Mouse (Mus musculus): ENCODE data around the gene H2-T3. TPM values are rescaled to one million over a fixed set of nuclear protein-coding genes. Genes with fewer than 3 reads are reported as not detected.
A peak's percentile ranks its signal among the peaks of the same experiment; 100 is the strongest.
"Not testable (repeated sequence)": the region's sequence is repeated elsewhere in the genome, so short reads cannot be mapped to it uniquely, and the experiment has no call there.

The H2-T3 gene
- not detected in 2 replicates for polyA plus RNA-seq (2016; fragmentation: Nextera tagmentation; extraction: Ambion mirVana)

DNA sequence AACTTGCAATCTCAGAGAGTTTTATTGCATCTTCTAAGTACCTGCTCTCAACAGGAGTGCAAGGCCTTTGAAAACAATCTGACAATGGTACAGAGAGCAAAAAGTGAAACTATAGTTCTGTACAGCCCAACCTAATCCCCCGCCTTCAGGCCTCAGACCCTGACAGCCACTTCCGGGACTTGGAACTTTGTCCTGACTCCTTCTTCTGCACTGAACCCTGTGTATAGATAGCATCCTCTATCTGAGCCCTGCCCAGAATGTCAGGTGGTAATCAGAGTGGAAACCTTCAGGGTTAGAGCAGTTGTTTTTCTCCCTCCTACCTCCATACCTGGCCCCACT lies at the start of gene H2-T3:
Gene H2-T3 (minus strand): TSS at position 119 of the 339 bp plus-strand sequence.
- no peaks in the 10 kb centered on the region for H3K9me3 ChIP-seq (replicated peaks)
- no peak within 1 kb of the TSS for H3K4me2 ChIP-seq
- H3K4me3 ChIP-seq: no peak within 1 kb of the TSS
- H3K27me3 ChIP-seq (replicated peaks): peaks cover 87% of the 10 kb centered on the region
- H3K36me3 ChIP-seq: no peaks in the 10 kb centered on the region
- H3K27ac ChIP-seq (ENCODE audit: poor library complexity, severe bottlenecking): no peak within 1 kb of the TSS
- H3K9ac ChIP-seq: no peak within 1 kb of the TSS
- 58% methylated on average over 2 of the region's 2 CpGs for WGBS
- H3K4me1 ChIP-seq (replicated peaks): no peaks in the 10 kb centered on the region
- ATAC-seq (ENCODE audit: insufficient number of reproducible peaks, low FRiP score): no peak

DNA sequence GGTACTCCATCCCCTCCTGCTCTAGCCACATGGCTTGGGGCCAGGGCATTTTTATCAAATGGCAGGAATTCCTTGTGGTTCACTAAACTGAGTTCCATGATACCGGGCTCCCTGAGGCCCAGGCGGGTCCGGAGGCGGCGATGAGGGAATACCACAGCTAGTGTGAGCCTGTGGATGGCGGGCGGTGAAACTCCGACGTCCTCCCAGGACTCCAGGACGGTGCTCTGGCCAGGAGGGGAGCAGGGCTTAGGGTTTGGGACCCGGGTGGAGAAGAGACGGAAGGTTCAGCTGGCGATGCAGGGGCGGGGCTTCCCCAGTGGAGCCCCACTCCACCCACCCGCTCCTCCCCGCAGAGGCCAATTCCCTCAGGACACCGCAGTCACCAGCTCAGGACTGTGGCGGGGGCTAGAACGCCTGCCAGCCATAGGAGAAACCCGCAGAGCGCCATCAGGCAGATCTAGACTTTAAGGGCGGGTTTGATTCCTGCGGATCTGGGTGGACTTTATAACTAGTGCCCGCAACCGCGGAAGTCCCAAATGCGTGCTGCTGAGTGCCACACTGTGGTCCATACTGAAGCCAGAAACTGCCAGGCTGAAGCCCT lies 47.3 kb upstream of the H2-T3 start:
- peak overlapping the region; percentile 46 for H3K4me3 ChIP-seq
- H3K27ac ChIP-seq (ENCODE audit: poor library complexity, severe bottlenecking): no peak overlapping the region
- peak overlapping the region; percentile 76 for H3K4me2 ChIP-seq
- ATAC-seq (ENCODE audit: insufficient number of reproducible peaks, low FRiP score): no peak
- 3% methylated on average over 27 of the region's 27 CpGs for WGBS
- no peaks in the 10 kb centered on the region for H3K36me3 ChIP-seq
- H3K4me1 ChIP-seq (replicated peaks): peaks cover 6% of the 10 kb centered on the region; the same call in 1 of the 2 replicates
- H3K27me3 ChIP-seq (replicated peaks): peaks cover 54% of the 10 kb centered on the region
- peak overlapping the region; percentile 12 for H3K9ac ChIP-seq
- H3K9me3 ChIP-seq (replicated peaks): no peaks in the 10 kb centered on the region

DNA sequence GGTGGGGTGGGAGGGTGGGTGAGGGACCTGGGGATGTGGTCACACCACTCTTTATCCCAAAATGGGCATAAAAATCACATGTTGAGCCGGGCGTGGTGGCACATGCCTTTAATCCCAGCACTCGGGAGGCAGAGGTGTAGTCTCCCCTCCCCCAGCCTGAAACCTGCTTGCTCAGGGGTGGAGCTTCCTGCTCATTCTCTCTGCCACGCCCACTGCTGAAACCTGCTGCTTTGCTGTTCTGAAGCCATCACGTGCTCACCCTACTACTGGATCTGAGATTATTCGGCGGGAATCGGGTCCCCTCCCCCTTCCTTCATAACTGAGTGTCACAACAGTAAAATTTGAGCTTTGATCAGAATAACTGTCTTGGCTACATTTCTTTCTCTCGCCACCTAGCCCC lies 45.2 kb upstream of the H2-T3 start:
- not testable (repeated sequence) for H3K4me1 ChIP-seq (replicated peaks); H3K9ac ChIP-seq; ATAC-seq (ENCODE audit: insufficient number of reproducible peaks, low FRiP score); H3K27ac ChIP-seq (ENCODE audit: poor library complexity, severe bottlenecking); H3K4me2 ChIP-seq; H3K4me3 ChIP-seq; H3K36me3 ChIP-seq; H3K9me3 ChIP-seq (replicated peaks)
- WGBS: 15% methylated on average over 9 of the region's 9 CpGs
- peaks cover 54% of the 10 kb centered on the region for H3K27me3 ChIP-seq (replicated peaks)

DNA sequence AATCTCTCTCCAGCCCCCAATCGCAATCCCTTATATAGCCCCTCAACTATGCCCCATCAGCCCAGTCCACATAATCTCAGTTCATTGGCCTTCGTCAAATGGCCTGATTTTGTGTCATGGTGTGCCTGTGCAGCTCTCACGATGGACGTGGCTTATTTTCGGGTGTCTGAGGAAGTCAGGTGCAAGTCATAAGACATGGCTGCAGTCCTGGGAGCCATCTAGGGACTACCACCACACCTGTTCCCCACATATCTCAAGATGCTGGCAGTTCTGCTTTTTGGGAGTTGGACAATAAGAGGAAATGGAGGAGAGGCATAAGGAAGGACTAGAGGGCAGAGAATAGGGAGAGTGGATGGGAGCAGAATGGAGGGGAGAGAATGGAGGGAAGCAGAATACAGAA lies 43.5 kb upstream of the H2-T3 start:
- Histone ChIP-seq H3K36me3 (no peaks in the 10 kb centered on the region), H3K4me1 (replicated peaks) (peaks cover 8% of the 10 kb centered on the region), H3K4me3 (no peak overlapping the region), H3K27me3 (replicated peaks) (peaks cover 55% of the 10 kb centered on the region), H3K27ac (ENCODE audit: poor library complexity, severe bottlenecking) (no peak overlapping the region), H3K9ac (no peak overlapping the region), H3K4me2 (no peak overlapping the region), H3K9me3 (replicated peaks) (no peaks in the 10 kb centered on the region)
- 73% methylated on average over 5 of the region's 5 CpGs for WGBS
- no peak for ATAC-seq (ENCODE audit: insufficient number of reproducible peaks, low FRiP score)

DNA sequence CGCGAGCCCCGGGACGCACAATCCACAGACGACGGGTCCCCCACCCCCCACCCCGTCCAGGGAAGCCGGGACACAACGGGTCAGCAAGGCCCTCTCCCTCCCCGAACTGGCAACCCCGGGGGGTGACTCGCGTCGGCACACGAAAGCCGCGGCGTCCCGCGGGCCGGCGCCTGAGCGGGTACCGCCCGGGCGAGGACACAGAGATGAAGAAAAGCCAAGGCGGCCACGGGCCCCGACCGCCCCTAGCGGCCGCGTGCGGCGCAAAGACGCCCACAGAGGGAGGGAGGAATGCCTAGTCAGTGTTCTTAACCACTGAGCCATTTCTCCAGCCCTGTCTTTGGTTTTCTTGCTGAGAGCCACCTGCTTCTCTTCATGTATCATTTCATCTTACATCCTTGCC lies 41.2 kb upstream of the H2-T3 start:
- Histone ChIP-seq H3K9me3 (replicated peaks) (no peaks in the 10 kb centered on the region), H3K27ac (ENCODE audit: poor library complexity, severe bottlenecking) (no peak overlapping the region), H3K36me3 (no peaks in the 10 kb centered on the region), H3K4me3 (no peak overlapping the region), H3K9ac (no peak overlapping the region), H3K4me2 (no peak overlapping the region), H3K4me1 (replicated peaks) (peaks cover 3% of the 10 kb centered on the region; the same call in 1 of the 2 replicates), H3K27me3 (replicated peaks) (peaks cover 52% of the 10 kb centered on the region)
- 8% methylated on average over 36 of the region's 36 CpGs for WGBS
- ATAC-seq (ENCODE audit: insufficient number of reproducible peaks, low FRiP score): no peak

DNA sequence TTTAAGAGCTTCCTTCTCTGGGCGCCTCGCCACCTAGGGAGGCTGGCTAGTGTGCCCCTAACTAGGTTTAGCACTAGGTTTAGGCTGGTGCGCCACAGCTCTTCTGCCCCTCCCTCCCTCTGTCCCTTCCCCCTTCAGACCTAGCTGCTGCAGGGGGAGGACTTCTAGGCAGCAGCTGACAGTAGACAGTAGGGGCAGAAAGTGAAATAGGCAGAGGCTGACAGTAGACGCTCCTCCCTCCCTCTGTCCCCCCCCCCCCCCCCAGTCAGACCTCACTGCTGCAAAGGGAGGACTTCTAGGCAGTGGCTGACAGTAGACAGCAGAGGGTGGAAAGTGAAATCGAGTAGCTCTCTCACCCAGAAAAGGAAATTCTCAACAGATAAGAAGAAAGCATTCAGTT lies 39.0 kb upstream of the H2-T3 start:
- no peak for ATAC-seq (ENCODE audit: insufficient number of reproducible peaks, low FRiP score)
- peaks cover 48% of the 10 kb centered on the region for H3K27me3 ChIP-seq (replicated peaks)
- 2% methylated on average over 5 of the region's 5 CpGs for WGBS

DNA sequence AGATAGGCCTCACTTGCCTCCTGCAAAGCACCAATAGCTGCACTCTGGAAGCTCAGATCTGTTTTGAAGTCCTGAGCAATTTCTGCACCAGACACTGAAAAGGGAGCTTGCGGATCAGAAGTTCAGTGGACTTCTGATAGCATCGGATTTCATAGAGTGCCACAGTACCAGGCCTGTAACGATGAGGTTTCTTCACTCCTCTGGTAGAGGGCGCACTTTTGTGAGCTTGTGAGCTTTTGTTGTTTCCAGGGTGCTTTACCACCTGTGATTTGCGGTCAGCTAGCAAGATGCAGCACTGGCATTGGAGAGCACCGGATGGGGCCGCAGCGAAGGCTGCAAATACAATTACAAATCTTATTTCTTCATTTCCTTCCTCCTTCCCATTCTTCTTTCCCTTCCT lies 36.8 kb upstream of the H2-T3 start:
- Histone ChIP-seq H3K27me3 (replicated peaks) (peaks cover 45% of the 10 kb centered on the region), H3K9ac (no peak overlapping the region), H3K4me3 (no peak overlapping the region), H3K36me3 (no peaks in the 10 kb centered on the region), H3K4me1 (replicated peaks) (peaks cover 10% of the 10 kb centered on the region), H3K4me2 (no peak overlapping the region), H3K27ac (ENCODE audit: poor library complexity, severe bottlenecking) (no peak overlapping the region), H3K9me3 (replicated peaks) (no peaks in the 10 kb centered on the region)
- WGBS: 19% methylated on average over 8 of the region's 8 CpGs
- no peak for ATAC-seq (ENCODE audit: insufficient number of reproducible peaks, low FRiP score)

More for the DNA sequence above, 39.0 kb upstream of the H2-T3 start:
- Histone ChIP-seq H3K27ac (ENCODE audit: poor library complexity, severe bottlenecking) (no peak overlapping the region), H3K9me3 (replicated peaks) (no peaks in the 10 kb centered on the region), H3K4me2 (no peak overlapping the region), H3K36me3 (no peaks in the 10 kb centered on the region), H3K9ac (no peak overlapping the region), H3K4me1 (replicated peaks) (peaks cover 10% of the 10 kb centered on the region), H3K4me3 (no peak overlapping the region)

DNA sequence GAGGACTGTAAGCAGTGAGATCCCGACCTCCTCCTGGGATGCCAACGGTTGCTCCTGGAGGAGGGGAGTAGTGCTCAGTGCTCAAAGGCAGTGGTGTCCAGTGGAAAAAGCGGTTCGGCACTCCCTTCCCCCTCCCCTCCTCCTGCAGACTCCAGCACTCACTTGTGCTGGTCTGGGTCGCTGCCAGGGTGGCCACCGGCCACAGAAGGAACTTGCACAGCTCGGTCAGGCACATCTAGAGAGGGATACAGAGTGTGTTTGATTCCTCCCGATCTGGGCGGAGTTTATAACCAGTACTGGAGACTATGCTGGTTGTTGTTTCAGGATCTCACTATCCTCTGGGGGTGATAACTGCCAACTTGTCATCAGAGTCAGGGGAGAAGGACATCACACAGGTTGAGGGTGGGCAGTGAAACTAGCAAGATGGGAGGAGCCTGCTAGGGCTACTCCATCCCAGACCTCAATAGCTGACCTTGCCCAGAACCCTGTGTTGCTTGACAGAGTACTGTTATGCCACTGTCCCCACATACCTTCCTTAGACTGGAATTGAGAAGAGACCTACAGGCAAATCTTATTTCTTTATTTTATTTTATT lies 35.2 kb upstream of the H2-T3 start:
- peak overlapping the region; percentile 56 for H3K4me2 ChIP-seq
- no peaks in the 10 kb centered on the region for H3K9me3 ChIP-seq (replicated peaks)
- H3K27ac ChIP-seq (ENCODE audit: poor library complexity, severe bottlenecking): no peak overlapping the region
- peak; percentile 36; the same call in 1 of the 2 replicates for ATAC-seq (ENCODE audit: insufficient number of reproducible peaks, low FRiP score)
- H3K36me3 ChIP-seq: no peaks in the 10 kb centered on the region
- no peak overlapping the region for H3K9ac ChIP-seq
- H3K4me3 ChIP-seq: peak overlapping the region; percentile 18; the same call in 1 of the 2 replicates
- WGBS: 8% methylated on average over 9 of the region's 9 CpGs
- H3K4me1 ChIP-seq (replicated peaks): peaks cover 10% of the 10 kb centered on the region
- H3K27me3 ChIP-seq (replicated peaks): peaks cover 60% of the 10 kb centered on the region

DNA sequence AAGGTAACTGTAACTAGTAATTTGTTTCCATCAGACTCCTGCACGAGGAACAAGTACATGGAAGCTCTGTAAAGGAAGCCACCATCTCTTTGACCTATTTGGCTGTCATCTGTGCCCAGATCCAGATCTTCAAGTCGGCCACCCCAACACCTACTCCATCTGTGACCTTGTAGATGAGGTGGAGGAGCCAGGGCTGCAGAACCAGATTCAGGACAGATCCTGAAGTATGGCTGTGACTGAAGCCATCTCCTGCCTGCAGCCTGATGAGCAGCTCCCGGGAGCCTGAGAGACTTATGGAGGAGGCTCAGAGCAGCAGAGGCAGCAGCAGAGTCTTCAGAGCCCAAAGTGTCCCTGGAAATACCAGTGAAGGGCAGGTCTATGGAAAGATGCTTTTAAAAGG lies 34.4 kb upstream of the H2-T3 start:
- Histone ChIP-seq H3K9me3 (replicated peaks) (no peaks in the 10 kb centered on the region), H3K27ac (ENCODE audit: poor library complexity, severe bottlenecking) (no peak overlapping the region), H3K9ac (no peak overlapping the region), H3K4me2 (peak overlapping the region; percentile 56; the same call in 1 of the 2 replicates), H3K4me3 (no peak overlapping the region), H3K27me3 (replicated peaks) (peaks cover 64% of the 10 kb centered on the region), H3K36me3 (no peaks in the 10 kb centered on the region), H3K4me1 (replicated peaks) (peaks cover 10% of the 10 kb centered on the region)
- no peak for ATAC-seq (ENCODE audit: insufficient number of reproducible peaks, low FRiP score)
- 46% methylated on average over 3 of the region's 3 CpGs for WGBS

DNA sequence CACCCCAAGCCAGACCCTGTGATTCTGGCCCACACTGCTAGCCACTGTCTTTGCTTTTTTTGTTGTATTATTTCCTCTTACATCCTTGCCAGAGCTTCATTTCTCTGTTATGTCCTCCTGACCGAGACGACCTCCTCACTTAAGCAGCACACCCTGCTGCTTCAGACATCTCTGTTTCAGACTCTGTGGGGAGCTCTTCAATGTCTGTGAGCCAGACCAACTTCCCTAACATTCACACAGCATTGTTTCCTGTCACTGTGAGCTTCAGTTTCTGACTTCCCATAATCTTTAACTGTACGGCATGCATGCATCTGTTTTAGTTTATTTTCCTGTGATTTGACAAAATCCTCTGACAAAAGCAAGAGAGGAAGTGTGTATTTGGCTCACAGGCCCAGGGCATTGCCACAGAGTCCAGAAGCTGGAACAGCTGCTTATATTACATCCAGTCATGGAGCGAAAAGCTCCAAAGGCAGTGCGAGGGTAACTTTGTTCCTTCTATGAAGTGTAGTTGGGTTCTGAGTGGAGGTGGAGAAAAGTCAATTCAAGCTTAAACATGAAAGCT lies 28.6 kb upstream of the H2-T3 start:
- Histone ChIP-seq H3K4me2 (no peak overlapping the region), H3K9ac (no peak overlapping the region), H3K36me3 (no peaks in the 10 kb centered on the region), H3K9me3 (replicated peaks) (no peaks in the 10 kb centered on the region), H3K4me1 (replicated peaks) (peaks cover 7% of the 10 kb centered on the region; the same call in 1 of the 2 replicates), H3K27me3 (replicated peaks) (peaks cover 77% of the 10 kb centered on the region), H3K27ac (ENCODE audit: poor library complexity, severe bottlenecking) (no peak overlapping the region), H3K4me3 (no peak overlapping the region)
- WGBS: 54% methylated on average over 5 of the region's 5 CpGs
- ATAC-seq (ENCODE audit: insufficient number of reproducible peaks, low FRiP score): no peak

DNA sequence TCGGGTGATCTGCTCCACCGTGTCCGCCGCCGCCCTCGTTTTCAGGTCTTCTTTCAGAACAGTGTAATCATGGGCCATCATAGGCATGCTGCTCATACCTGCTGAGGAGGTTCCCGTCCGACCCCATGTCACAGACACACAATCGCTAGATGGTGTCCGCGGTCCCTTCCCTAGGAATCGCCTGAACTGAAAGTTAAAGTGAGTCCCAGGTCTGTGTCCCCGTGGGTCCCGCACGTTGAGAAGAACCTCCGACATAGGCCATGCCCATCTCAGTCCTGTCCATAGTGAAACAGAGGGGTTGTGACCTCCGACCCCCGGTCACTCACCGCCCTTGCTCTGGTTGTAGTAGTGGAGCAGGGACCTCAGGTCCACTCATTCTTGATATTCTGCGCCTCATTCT lies 25.5 kb upstream of the H2-T3 start:
- Histone ChIP-seq H3K4me1 (replicated peaks) (peaks cover 7% of the 10 kb centered on the region; the same call in 1 of the 2 replicates), H3K9ac (no peak overlapping the region), H3K9me3 (replicated peaks) (no peaks in the 10 kb centered on the region), H3K4me2 (peak overlapping the region; percentile 53), H3K27me3 (replicated peaks) (peaks cover 86% of the 10 kb centered on the region), H3K27ac (ENCODE audit: poor library complexity, severe bottlenecking) (no peak overlapping the region), H3K4me3 (peak overlapping the region; percentile 13), H3K36me3 (no peaks in the 10 kb centered on the region)
- ATAC-seq (ENCODE audit: insufficient number of reproducible peaks, low FRiP score): no peak
- 4% methylated on average over 20 of the region's 20 CpGs for WGBS
